Mouse (Mus musculus) myocyte (in vitro differentiated cells): Measurements from ENCODE around the gene Abhd8. TPM values are rescaled to one million over a fixed set of nuclear protein-coding genes. Genes with fewer than 3 reads are reported as not detected.
"Not testable (repeated sequence)": the region's sequence is repeated elsewhere in the genome, so short reads cannot be mapped to it uniquely, and the experiment has no call there.

Experiments used
- H3K27me3 ChIP-seq: one replicate; pipeline ENCODE4 v1.6.1; 2011; ENCODE audit not compliant: control insufficient read depth, insufficient read depth, insufficient read length
- H3K36me3 ChIP-seq: one replicate; pipeline ENCODE4 v1.6.1; 2011; ENCODE audit not compliant: control insufficient read depth, insufficient read depth
- H3K4me2 ChIP-seq: one replicate; pipeline ENCODE4 v1.6.1; 2011; ENCODE audit warnings: low read depth, control low read depth
- H3K4me3 ChIP-seq: one replicate; pipeline ENCODE4 v1.5.1; 2011; ENCODE audit warnings: mild to moderate bottlenecking, control low read depth, moderate library complexity
- H3K79me2 ChIP-seq: one replicate; pipeline ENCODE4 v1.6.1; 2011; ENCODE audit not compliant: control insufficient read depth, insufficient read depth
- H3ac ChIP-seq: one replicate; pipeline ENCODE4 v1.6.1; 2011; ENCODE audit not compliant: control insufficient read depth, insufficient read length
- CEBPB ChIP-seq: IDR thresholded peaks from 2 replicates; pipeline ENCODE4 v1.6.1; 2011; ENCODE audit warnings: mild to moderate bottlenecking, moderate library complexity; ENCODE audit not compliant: poor library complexity, insufficient read depth, severe bottlenecking
- E2F4 ChIP-seq: IDR thresholded peaks from one replicate; pipeline ENCODE4 v1.6.1; 2011; ENCODE audit warnings: mild to moderate bottlenecking, control low read depth, moderate library complexity; ENCODE audit not compliant: insufficient read depth
- MAX ChIP-seq: IDR thresholded peaks from one replicate; pipeline ENCODE4 v1.6.1; 2011; ENCODE audit warnings: low read depth, mild to moderate bottlenecking, control low read depth
- MYOD1 ChIP-seq, 3 experiments: IDR thresholded peaks; one replicate each; pipeline ENCODE4 v1.6.1; 2011; ENCODE audit warnings: control low read depth in 2 of 3, low read depth in 2 of 3, mild to moderate bottlenecking in 2 of 3, moderate library complexity in 1 of 3; ENCODE audit not compliant: insufficient read length in 2 of 3, control insufficient read depth in 1 of 3
- MYOG ChIP-seq, 3 experiments: IDR thresholded peaks; one replicate each; pipeline ENCODE4 v1.6.1; 2011; ENCODE audit warnings: control low read depth in 2 of 3, low read depth in 2 of 3, mild to moderate bottlenecking in 2 of 3; ENCODE audit not compliant: insufficient read length in 2 of 3, control insufficient read depth in 1 of 3, insufficient read depth in 1 of 3
- POLR2A ChIP-seq: IDR thresholded peaks from one replicate; pipeline ENCODE4 v1.6.1; 2011; ENCODE audit warnings: low read depth, mild to moderate bottlenecking, control low read depth, moderate library complexity; ENCODE audit not compliant: insufficient read length
- POLR2AphosphoS2 ChIP-seq: IDR thresholded peaks from one replicate; pipeline ENCODE4 v1.6.1; 2011; ENCODE audit warnings: low read depth, control low read depth; ENCODE audit not compliant: insufficient read length
- REST ChIP-seq: IDR thresholded peaks from one replicate; pipeline ENCODE4 v1.6.1; 2011; ENCODE audit warnings: mild to moderate bottlenecking, control low read depth, moderate library complexity; ENCODE audit not compliant: insufficient read depth, insufficient read length
- SRF ChIP-seq: IDR thresholded peaks from one replicate; pipeline ENCODE4 v1.6.1; 2011; ENCODE audit warnings: low read depth; ENCODE audit not compliant: control insufficient read depth, insufficient read length
- TCF12 ChIP-seq: IDR thresholded peaks from one replicate; pipeline ENCODE4 v1.6.1; 2011; ENCODE audit warnings: mild to moderate bottlenecking, control low read depth; ENCODE audit not compliant: poor library complexity, insufficient read depth, severe bottlenecking
- TCF3 ChIP-seq: IDR thresholded peaks from one replicate; pipeline ENCODE4 v1.6.1; 2011; ENCODE audit warnings: low read depth, control low read depth; ENCODE audit not compliant: insufficient read length
- USF1 ChIP-seq: IDR thresholded peaks from one replicate; pipeline ENCODE4 v1.6.1; 2011; ENCODE audit warnings: low read depth, mild to moderate bottlenecking, control low read depth, moderate library complexity
- polyA plus RNA-seq: library from polyadenylated mRNA; unstranded; fragments of >200 nt; fragmentation: generic; extraction: Trizol; gene quantifications from one replicate; pipeline ENCODE4 v1.2.1, GENCODE M21; 2012; ENCODE audit warnings: missing spikeins

Abhd8 gene
- polyA plus RNA-seq, 1 experiment = 67.0 TPM

GRCm38 (mm10) chr8:71451337-71451736 lies 12.1 kb downstream of the Abhd8 start:
- no peaks in the 10 kb centered on the region for H3K79me2 ChIP-seq
- no peak overlapping the region for H3ac ChIP-seq
- H3K36me3 ChIP-seq = no peaks in the 10 kb centered on the region
- no peaks in the 10 kb centered on the region for H3K27me3 ChIP-seq
- TF ChIP-seq E2F4 (no peak), TCF3 (no peak), MAX (no peak), MYOG (IDR thresholded peaks at IDR 0.05; ENCODE audit: control insufficient read depth in 1 of 3, insufficient read depth in 1 of 3, insufficient read length in 2 of 3, low read depth in 2 of 3) (no peak), SRF (no peak)
- H3K4me3 ChIP-seq = no peak overlapping the region
- H3K4me2 ChIP-seq = no peak overlapping the region

GRCm38 (mm10) chr8:71445096-71445495 lies 18.4 kb downstream of the Abhd8 start:
- no peaks in the 10 kb centered on the region for H3K36me3 ChIP-seq
- H3K27me3 ChIP-seq = no peaks in the 10 kb centered on the region
- H3K4me2 ChIP-seq = no peak overlapping the region
- no peak overlapping the region for H3K4me3 ChIP-seq
- no peak overlapping the region for H3ac ChIP-seq
- no peak for TF ChIP-seq POLR2A
- TF ChIP-seq MYOG (IDR thresholded peaks at IDR 0.05; ENCODE audit: control insufficient read depth in 1 of 3, insufficient read depth in 1 of 3, insufficient read length in 2 of 3, low read depth in 2 of 3) = peak in 1 of 3 experiments; percentile 55
- no peak for TF ChIP-seq CEBPB
- TF ChIP-seq POLR2AphosphoS2 = no peak
- TF ChIP-seq REST = no peak
- no peak for TF ChIP-seq USF1
- no peak for TF ChIP-seq MAX
- TF ChIP-seq SRF = no peak
- TF ChIP-seq E2F4 = no peak
- peak; percentile 41 to 75 (median 52) for TF ChIP-seq MYOD1 (IDR thresholded peaks at IDR 0.05; ENCODE audit: control insufficient read depth in 1 of 3, insufficient read length in 2 of 3, low read depth in 2 of 3)
- TF ChIP-seq TCF12 = peak; percentile 76
- no peak for TF ChIP-seq TCF3
- no peaks in the 10 kb centered on the region for H3K79me2 ChIP-seq

GRCm38 (mm10) chr8:71441404-71441803 lies 22.1 kb downstream of the Abhd8 start:
- no peak overlapping the region for H3K4me2 ChIP-seq
- H3K27me3 ChIP-seq = no peaks in the 10 kb centered on the region
- TF ChIP-seq POLR2A (no peak), TCF12 (no peak), POLR2AphosphoS2 (no peak), MAX (no peak), MYOG (IDR thresholded peaks at IDR 0.05; ENCODE audit: control insufficient read depth in 1 of 3, insufficient read depth in 1 of 3, insufficient read length in 2 of 3, low read depth in 2 of 3) (no peak), REST (no peak), CEBPB (no peak), TCF3 (no peak), MYOD1 (IDR thresholded peaks at IDR 0.05; ENCODE audit: control insufficient read depth in 1 of 3, insufficient read length in 2 of 3, low read depth in 2 of 3) (no peak), SRF (no peak), E2F4 (no peak), USF1 (no peak)

GRCm38 (mm10) chr8:71437041-71437440 lies 26.4 kb downstream of the Abhd8 start:
- H3K4me2 ChIP-seq = no peak overlapping the region
- TF ChIP-seq POLR2AphosphoS2 (no peak), MAX (no peak), TCF12 (no peak), E2F4 (no peak), TCF3 (no peak), MYOD1 (IDR thresholded peaks at IDR 0.05; ENCODE audit: control insufficient read depth in 1 of 3, insufficient read length in 2 of 3, low read depth in 2 of 3) (no peak), MYOG (IDR thresholded peaks at IDR 0.05; ENCODE audit: control insufficient read depth in 1 of 3, insufficient read depth in 1 of 3, insufficient read length in 2 of 3, low read depth in 2 of 3) (no peak), SRF (no peak), REST (no peak), USF1 (no peak), CEBPB (no peak), POLR2A (no peak)
- no peaks in the 10 kb centered on the region for H3K36me3 ChIP-seq
- H3ac ChIP-seq = no peak overlapping the region
- H3K27me3 ChIP-seq = no peaks in the 10 kb centered on the region
- H3K79me2 ChIP-seq = no peaks in the 10 kb centered on the region
- H3K4me3 ChIP-seq = no peak overlapping the region

More at GRCm38 (mm10) chr8:71441404-71441803, 22.1 kb downstream of the Abhd8 start:
- no peaks in the 10 kb centered on the region for H3K79me2 ChIP-seq
- H3ac ChIP-seq = no peak overlapping the region
- H3K4me3 ChIP-seq = no peak overlapping the region
- no peaks in the 10 kb centered on the region for H3K36me3 ChIP-seq

DNA sequence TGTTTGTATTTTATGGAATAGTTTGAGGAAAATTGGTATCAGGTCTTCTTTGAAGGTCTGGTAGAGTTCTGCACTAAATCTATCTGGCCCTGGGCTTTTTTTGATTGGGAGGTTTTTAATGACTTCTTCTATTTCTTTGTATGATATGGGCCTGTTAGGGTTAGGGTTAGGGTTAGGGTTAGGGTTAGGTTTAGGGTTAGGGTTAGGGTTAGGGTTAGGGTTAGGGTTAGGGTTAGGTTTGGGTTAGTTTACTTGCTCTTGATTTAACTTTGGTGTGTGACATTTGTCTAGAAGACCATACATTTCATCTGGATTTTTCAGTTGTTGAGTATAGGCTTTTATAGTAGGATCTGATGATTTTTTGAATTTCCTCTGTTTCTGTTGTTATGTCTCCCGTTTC lies 30.5 kb downstream of the Abhd8 start:
- not testable (repeated sequence) for H3K4me3 ChIP-seq, H3K4me2 ChIP-seq, H3K27me3 ChIP-seq, H3ac ChIP-seq, H3K36me3 ChIP-seq, H3K79me2 ChIP-seq
